Mouse (Mus musculus) bone marrow, adult 2 months (tissue): ENCODE data around the gene Upp2.

Experiments used
- CTCF ChIP-seq: fragments of 200-500 bp; IDR thresholded peaks from 2 replicates; pipeline ENCODE4 v1.5.1; 2011; ENCODE audit warnings: low read length, control low read depth; ENCODE audit not compliant: control insufficient read depth, insufficient read depth
- POLR2A ChIP-seq: fragments of 200-500 bp; IDR thresholded peaks from 2 replicates; pipeline ENCODE4 v1.6.1; 2011; ENCODE audit warnings: low read depth, mild to moderate bottlenecking, control low read depth, low read length, borderline replicate concordance; ENCODE audit not compliant: control insufficient read depth

DNA sequence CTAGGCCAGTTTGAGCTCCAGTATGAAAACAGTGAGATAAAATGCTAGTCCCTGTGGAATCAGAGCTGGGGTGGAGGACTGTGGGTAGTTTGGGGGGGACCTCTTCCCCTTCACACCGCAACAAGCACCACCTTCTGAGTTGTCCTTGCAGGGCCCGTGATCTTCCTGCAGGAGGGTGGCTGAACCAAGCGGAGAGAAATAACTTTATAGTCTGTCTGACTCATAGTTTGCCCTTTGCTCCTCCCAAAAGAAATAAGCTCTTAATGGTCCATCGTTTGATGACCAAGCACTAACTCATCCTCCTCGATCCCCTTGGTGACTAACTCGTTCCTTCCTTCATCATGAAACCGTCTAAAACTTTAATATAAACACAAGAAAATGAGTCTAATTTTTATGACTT, 20.8 kb upstream of the Upp2 start:
- TF ChIP-seq CTCF: no peak
- TF ChIP-seq POLR2A: no peak
